20 mouse cellular contexts compared by ENCODE assay signal in genomic region chr3:127830183-127830582, GRCm38 (mm10). TPM values are rescaled to one million over a fixed set of nuclear protein-coding genes. Genes with fewer than 3 reads are reported as not detected.
DNase-seq lines count a peak whose midpoint lies in the region; ATAC-seq and TF ChIP-seq lines count a peak whose summit lies in the region.
"Had no signal": no experiment of that assay in that cellular context is flagged by ENCODE, and none has a peak within 500 bp of the region (broad histone marks: within the 10 kb centered on the region; RNA-seq: fewer than 3 reads in every experiment).

No protein-coding gene starts in this region.

- no peak for TF ChIP-seq POLR2A in small intestine, adult 2 months (IDR thresholded peaks at IDR 0.05; ENCODE audit: low read depth, low read length)

- no peak overlapping the region for H3K4me2 ChIP-seq in intestine, embryonic 15.5 days (replicated peaks)
- no peak overlapping the region; the same call in 1 of the 2 replicates for H3K4me2 ChIP-seq in intestine, embryonic 16.5 days (ENCODE audit: low read depth, low read length)
- H3K4me2 ChIP-seq: embryonic facial prominence, embryonic 13.5 days; embryonic facial prominence, embryonic 15.5 days; forebrain, embryonic 13.5 days; forebrain, embryonic 15.5 days had no signal

- peaks cover 24% of the 10 kb centered on the region for H3K4me1 ChIP-seq in intestine, embryonic 15.5 days (replicated peaks)
- H3K4me1 ChIP-seq in intestine, embryonic 16.5 days (ENCODE audit: control insufficient read depth, insufficient read depth, low read length), result peaks cover 25% of the 10 kb centered on the region
- peaks cover 35% of the 10 kb centered on the region for H3K4me1 ChIP-seq in small intestine, adult 2 months (ENCODE audit: control insufficient read depth, insufficient read depth, insufficient read length, low read length)
- H3K4me1 ChIP-seq in hindbrain, embryonic 10.5 days (replicated peaks), result peaks cover 12% of the 10 kb centered on the region

- no peak overlapping the region for H3K9ac ChIP-seq in intestine, embryonic 15.5 days
- H3K9ac ChIP-seq in intestine, embryonic 16.5 days (ENCODE audit: low read depth, low read length), result no peak overlapping the region
- H3K9ac ChIP-seq: embryonic facial prominence, embryonic 15.5 days; forebrain, embryonic 13.5 days; forebrain, embryonic 15.5 days; forebrain, postnatal 0 days had no signal

- H3K9me3 ChIP-seq in intestine, embryonic 15.5 days, result no peaks in the 10 kb centered on the region
- H3K9me3 ChIP-seq in intestine, embryonic 16.5 days (ENCODE audit: control insufficient read depth, low read length), result no peaks in the 10 kb centered on the region
- no peaks in the 10 kb centered on the region for H3K9me3 ChIP-seq in hindbrain, embryonic 10.5 days
- H3K9me3 ChIP-seq: embryonic facial prominence, embryonic 13.5 days; embryonic facial prominence, embryonic 15.5 days; forebrain, embryonic 13.5 days; forebrain, embryonic 15.5 days had no signal

- no peak for TF ChIP-seq CTCF in small intestine, adult 2 months (IDR thresholded peaks at IDR 0.05; ENCODE audit: extremely low read depth, insufficient read length, insufficient replicate concordance, low read depth, low read length)

- no peak overlapping the region for H3K4me3 ChIP-seq in intestine, embryonic 15.5 days (replicated peaks)
- no peak overlapping the region for H3K4me3 ChIP-seq in intestine, embryonic 16.5 days (ENCODE audit: low read length)
- H3K4me3 ChIP-seq in small intestine, adult 2 months (ENCODE audit: low read depth, low read length), result no peak overlapping the region
- no peak overlapping the region for H3K4me3 ChIP-seq in hindbrain, embryonic 10.5 days
- H3K4me3 ChIP-seq: embryonic facial prominence, embryonic 13.5 days; embryonic facial prominence, embryonic 15.5 days; forebrain, embryonic 13.5 days; forebrain, embryonic 15.5 days had no signal

- 63% methylated on average over 10 of the region's 10 CpGs for WGBS in intestine, embryonic 15.5 days
- WGBS in intestine, embryonic 16.5 days, result 69% methylated on average over 10 of the region's 10 CpGs
- 27% methylated on average over 10 of the region's 10 CpGs for WGBS in small intestine, adult 2 months
- WGBS in hindbrain, embryonic 10.5 days, result 93% methylated on average over 10 of the region's 10 CpGs

- H3K27ac ChIP-seq in intestine, embryonic 15.5 days, result peak overlapping the region; percentile 37; the same call in 1 of the 2 replicates
- peak overlapping the region; percentile 55; the same call in 1 of the 2 replicates for H3K27ac ChIP-seq in intestine, embryonic 16.5 days (ENCODE audit: low read length)
- H3K27ac ChIP-seq in small intestine, adult 2 months (ENCODE audit: insufficient read depth, low read depth, low read length), result peak overlapping the region; percentile 66
- H3K27ac ChIP-seq in hindbrain, embryonic 10.5 days, result no peak overlapping the region
- H3K27ac ChIP-seq: embryonic facial prominence, embryonic 13.5 days; embryonic facial prominence, embryonic 15.5 days; forebrain, embryonic 13.5 days; forebrain, embryonic 15.5 days had no signal

- DNase-seq in hindbrain, embryonic 10.5 days (ENCODE audit: low spot score), result no peak
- no peak for DNase-seq in kidney, postnatal 10 days
- DNase-seq: adrenal gland, adult 2 months; adrenal gland, postnatal 10 days; adrenal gland, postnatal 25 days; cerebellum, adult 11 months; cerebellum, adult 18-20 months; cerebellum, adult 8-10 months; cerebellum, adult 9-11 months; cerebellum, postnatal 14 days; cerebellum, postnatal 36 days; embryo, embryonic 11 days; forebrain, postnatal 0 days had no signal

- H3K27me3 ChIP-seq in intestine, embryonic 15.5 days (replicated peaks), result no peaks in the 10 kb centered on the region
- no peaks in the 10 kb centered on the region for H3K27me3 ChIP-seq in intestine, embryonic 16.5 days (replicated peaks; ENCODE audit: control insufficient read depth, insufficient read depth, low read length)
- H3K27me3 ChIP-seq in small intestine, adult 2 months (ENCODE audit: control insufficient read depth, insufficient read depth, low read length), result no peaks in the 10 kb centered on the region
- H3K27me3 ChIP-seq in hindbrain, embryonic 10.5 days (ENCODE audit: insufficient read depth, poor library complexity, severe bottlenecking), result no peaks in the 10 kb centered on the region
- H3K27me3 ChIP-seq: embryonic facial prominence, embryonic 13.5 days; embryonic facial prominence, embryonic 15.5 days; forebrain, embryonic 13.5 days; forebrain, embryonic 15.5 days had no signal

- peak; percentile 61 for ATAC-seq in intestine, embryonic 15.5 days
- peak; percentile 79 for ATAC-seq in intestine, embryonic 16.5 days
- ATAC-seq: forebrain, embryonic 13.5 days; forebrain, embryonic 15.5 days; forebrain, postnatal 0 days had no signal

- no peaks in the 10 kb centered on the region for H3K36me3 ChIP-seq in intestine, embryonic 15.5 days
- no peaks in the 10 kb centered on the region for H3K36me3 ChIP-seq in intestine, embryonic 16.5 days (ENCODE audit: control insufficient read depth, insufficient read depth, low read length)
- peaks cover 6% of the 10 kb centered on the region; the same call in 1 of the 2 replicates for H3K36me3 ChIP-seq in small intestine, adult 2 months (ENCODE audit: control insufficient read depth, insufficient read depth, low read length)
- H3K36me3 ChIP-seq in hindbrain, embryonic 10.5 days, result peaks cover 18% of the 10 kb centered on the region
- H3K36me3 ChIP-seq: embryonic facial prominence, embryonic 15.5 days had no signal

RNA-seq across cellular contexts. Expression of gene Ap1ar, which starts 7.1 kb away (rescaled TPM):
- 97.5 and 105 TPM in 2 replicates for polyA plus RNA-seq in intestine, embryonic 15.5 days (2015; fragmentation: Nextera tagmentation; extraction: Ambion mirVana)
- polyA plus RNA-seq in intestine, embryonic 16.5 days (2015; fragmentation: Nextera tagmentation; extraction: Ambion mirVana), result 87.4 and 101 TPM in 2 replicates
- polyA plus RNA-seq in small intestine, adult 2 months (2012; rRNA removed), result 14.8 and 38.8 TPM in 2 replicates
- polyA plus RNA-seq in hindbrain, embryonic 10.5 days (2016; fragmentation: Nextera tagmentation; extraction: Ambion mirVana), result 56.0 and 60.8 TPM in 2 replicates

RNA-seq across cellular contexts. Expression of gene Tifa, which starts 40.6 kb away (rescaled TPM):
- 24.1 and 24.7 TPM in 2 replicates for polyA plus RNA-seq in intestine, embryonic 15.5 days (2015; fragmentation: Nextera tagmentation; extraction: Ambion mirVana)
- polyA plus RNA-seq in intestine, embryonic 16.5 days (2015; fragmentation: Nextera tagmentation; extraction: Ambion mirVana), result 27.4 and 35.2 TPM in 2 replicates
- polyA plus RNA-seq in small intestine, adult 2 months (2012; rRNA removed), result 2.0 and 11.3 TPM in 2 replicates
- 2.0 and 2.3 TPM in 2 replicates for polyA plus RNA-seq in hindbrain, embryonic 10.5 days (2016; fragmentation: Nextera tagmentation; extraction: Ambion mirVana)

RNA-seq across cellular contexts. Expression of gene Alpk1, which starts 49.9 kb away (rescaled TPM):
- polyA plus RNA-seq in intestine, embryonic 15.5 days (2015; fragmentation: Nextera tagmentation; extraction: Ambion mirVana), result 2.1 and 2.5 TPM in 2 replicates
- polyA plus RNA-seq in intestine, embryonic 16.5 days (2015; fragmentation: Nextera tagmentation; extraction: Ambion mirVana), result 1.6 and 2.5 TPM in 2 replicates
- 0.72 and 1.8 TPM in 2 replicates for polyA plus RNA-seq in small intestine, adult 2 months (2012; rRNA removed)
- 1.1 and 1.4 TPM in 2 replicates for polyA plus RNA-seq in hindbrain, embryonic 10.5 days (2016; fragmentation: Nextera tagmentation; extraction: Ambion mirVana)
